Mouse (Mus musculus): ENCODE data around the gene Alkbh1. TPM values are rescaled to one million over a fixed set of nuclear protein-coding genes. Genes with fewer than 3 reads are reported as not detected.

Alkbh1 gene
- polyA plus RNA-seq, 1 experiment = 9.2 TPM

GRCm38 (mm10) chr12:87470263-87471136 is 26.7 kb upstream of the Alkbh1 start:
- no peak for TF ChIP-seq POLR2A (IDR thresholded peaks at IDR 0.05; ENCODE audit: low read depth, low read length)
- TF ChIP-seq CTCF (conservative IDR thresholded peaks at IDR 0.05; ENCODE audit: insufficient read depth, insufficient read length, low read depth, low read length) = no peak
- peak overlapping the region; percentile 38; the same call in 1 of the 2 replicates for H3K27ac ChIP-seq (ENCODE audit: insufficient read depth, low read depth, low read length)
- H3K4me3 ChIP-seq (ENCODE audit: insufficient read depth, low read depth, low read length) = peak overlapping the region; percentile 28; the same call in 1 of the 2 replicates
- no peak for DNase-seq
- no peaks in the 10 kb centered on the region for H3K27me3 ChIP-seq (replicated peaks; ENCODE audit: control insufficient read depth, insufficient read depth, low read length)
- WGBS = 62% methylated on average over 7 of the region's 7 CpGs
- peaks cover 9% of the 10 kb centered on the region for H3K4me1 ChIP-seq (ENCODE audit: control insufficient read depth, insufficient read depth, low read length)
- H3K36me3 ChIP-seq (ENCODE audit: control insufficient read depth, insufficient read depth, low read length) = peaks cover 6% of the 10 kb centered on the region; the same call in 1 of the 2 replicates

DNA sequence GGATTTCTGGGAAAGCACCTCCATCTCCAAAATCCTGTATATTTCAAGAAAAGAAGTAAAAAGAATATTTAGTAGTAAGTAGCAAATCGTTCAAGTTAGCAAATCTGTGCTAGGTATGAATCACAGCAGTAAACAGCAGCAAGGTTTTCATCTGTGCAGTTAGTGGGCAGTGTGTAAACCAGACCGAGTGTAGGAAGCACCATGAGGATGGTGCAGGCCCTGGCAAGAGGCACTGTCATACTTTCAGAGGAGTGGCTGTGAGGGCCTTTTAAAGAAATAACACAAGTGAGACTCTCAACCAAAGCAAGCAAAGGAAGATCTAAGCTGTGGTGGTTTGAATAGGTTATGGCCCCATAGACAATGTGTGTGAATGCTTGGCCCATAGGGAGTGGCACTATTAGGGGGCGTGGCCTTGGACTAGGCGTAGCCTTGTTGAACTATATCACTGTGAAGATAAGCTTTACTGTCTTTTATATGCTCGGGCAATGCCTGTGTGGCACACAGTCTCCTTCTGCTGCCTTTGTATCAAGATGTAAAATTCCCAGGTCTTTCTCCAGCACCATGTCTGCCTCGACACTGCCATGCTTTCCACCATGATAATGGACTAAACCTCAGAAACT is 21.0 kb upstream of the Alkbh1 start:
- Histone ChIP-seq H3K4me3 (ENCODE audit: insufficient read depth, low read depth, low read length) (no peak overlapping the region), H3K27me3 (replicated peaks; ENCODE audit: control insufficient read depth, insufficient read depth, low read length) (no peaks in the 10 kb centered on the region), H3K4me1 (ENCODE audit: control insufficient read depth, insufficient read depth, low read length) (no peaks in the 10 kb centered on the region; the same call in 1 of the 2 replicates), H3K36me3 (ENCODE audit: control insufficient read depth, insufficient read depth, low read length) (peaks cover 28% of the 10 kb centered on the region), H3K27ac (ENCODE audit: insufficient read depth, low read depth, low read length) (no peak overlapping the region)
- DNase-seq = no peak
- WGBS = 89% methylated on average over 6 of the region's 6 CpGs
- TF ChIP-seq POLR2A (IDR thresholded peaks at IDR 0.05; ENCODE audit: low read depth, low read length) (no peak), CTCF (conservative IDR thresholded peaks at IDR 0.05; ENCODE audit: insufficient read depth, insufficient read length, low read depth, low read length) (no peak)

DNA sequence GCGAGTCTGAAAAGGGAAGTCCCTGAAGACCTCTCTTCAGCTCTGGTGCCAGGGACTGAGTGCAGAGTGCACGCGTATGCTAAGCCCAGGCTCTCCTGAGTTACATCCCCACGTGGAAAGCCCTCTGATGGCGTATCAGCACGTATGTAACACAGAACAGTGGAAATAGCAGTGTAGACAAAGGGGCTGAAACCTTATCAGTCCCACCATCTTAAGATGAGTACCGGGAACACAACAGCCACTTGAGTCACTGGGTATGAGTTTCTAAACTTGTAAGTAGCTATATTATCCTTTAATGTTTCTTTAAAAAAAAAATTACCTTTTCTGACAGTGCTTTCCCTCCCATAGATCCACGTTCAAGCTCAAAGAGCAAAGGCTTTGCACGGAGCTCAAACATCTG is 5.6 kb upstream of the Alkbh1 start:
- TF ChIP-seq POLR2A (IDR thresholded peaks at IDR 0.05; ENCODE audit: low read depth, low read length) (no peak), CTCF (conservative IDR thresholded peaks at IDR 0.05; ENCODE audit: insufficient read depth, insufficient read length, low read depth, low read length) (no peak)
- no peak overlapping the region for H3K4me3 ChIP-seq (ENCODE audit: insufficient read depth, low read depth, low read length)
- H3K27ac ChIP-seq (ENCODE audit: insufficient read depth, low read depth, low read length) = no peak overlapping the region
- no peaks in the 10 kb centered on the region for H3K27me3 ChIP-seq (replicated peaks; ENCODE audit: control insufficient read depth, insufficient read depth, low read length)
- peaks cover 11% of the 10 kb centered on the region for H3K36me3 ChIP-seq (ENCODE audit: control insufficient read depth, insufficient read depth, low read length)
- H3K4me1 ChIP-seq (ENCODE audit: control insufficient read depth, insufficient read depth, low read length) = peaks cover 4% of the 10 kb centered on the region
- no peak for DNase-seq
- WGBS = 88% methylated on average over 9 of the region's 9 CpGs

GRCm38 (mm10) chr12:87444211-87444610 is 394 bp upstream of the Alkbh1 start:
- Histone ChIP-seq H3K4me3 (ENCODE audit: insufficient read depth, low read depth, low read length) (peak overlapping the region; percentile 99), H3K27me3 (replicated peaks; ENCODE audit: control insufficient read depth, insufficient read depth, low read length) (no peaks in the 10 kb centered on the region), H3K36me3 (ENCODE audit: control insufficient read depth, insufficient read depth, low read length) (peaks cover 1% of the 10 kb centered on the region; the same call in 1 of the 2 replicates), H3K27ac (ENCODE audit: insufficient read depth, low read depth, low read length) (0 out of 2 replicates have a peak overlapping the region, but pooled peaks have one; percentile 50), H3K4me1 (ENCODE audit: control insufficient read depth, insufficient read depth, low read length) (peaks cover 6% of the 10 kb centered on the region)
- 2% methylated on average over 16 of the region's 16 CpGs for WGBS
- peak; percentile 64 for DNase-seq
- no peak for TF ChIP-seq CTCF (conservative IDR thresholded peaks at IDR 0.05; ENCODE audit: insufficient read depth, insufficient read length, low read depth, low read length)
- TF ChIP-seq POLR2A (IDR thresholded peaks at IDR 0.05; ENCODE audit: low read depth, low read length) = no peak

GRCm38 (mm10) chr12:87443115-87443699 is 610 bp downstream of the Alkbh1 start:
- under 1% methylated on average over 33 of the region's 33 CpGs for WGBS
- no peak for DNase-seq
- peaks cover 4% of the 10 kb centered on the region; the same call in 1 of the 2 replicates for H3K36me3 ChIP-seq (ENCODE audit: control insufficient read depth, insufficient read depth, low read length)
- peak overlapping the region; percentile 99 for H3K4me3 ChIP-seq (ENCODE audit: insufficient read depth, low read depth, low read length)
- H3K27me3 ChIP-seq (replicated peaks; ENCODE audit: control insufficient read depth, insufficient read depth, low read length) = no peaks in the 10 kb centered on the region
- peaks cover 6% of the 10 kb centered on the region for H3K4me1 ChIP-seq (ENCODE audit: control insufficient read depth, insufficient read depth, low read length)
- no peak for TF ChIP-seq POLR2A (IDR thresholded peaks at IDR 0.05; ENCODE audit: low read depth, low read length)
- H3K27ac ChIP-seq (ENCODE audit: insufficient read depth, low read depth, low read length) = 0 out of 2 replicates have a peak overlapping the region, but pooled peaks have one; percentile 41

- no peak for DNase-seq
- H3K4me1 ChIP-seq (ENCODE audit: control insufficient read depth, insufficient read depth, low read length) = peaks cover 6% of the 10 kb centered on the region
- TF ChIP-seq POLR2A (IDR thresholded peaks at IDR 0.05; ENCODE audit: low read depth, low read length) (no peak), CTCF (conservative IDR thresholded peaks at IDR 0.05; ENCODE audit: insufficient read depth, insufficient read length, low read depth, low read length) (no peak)
- no peak overlapping the region for H3K27ac ChIP-seq (ENCODE audit: insufficient read depth, low read depth, low read length)
- H3K4me3 ChIP-seq (ENCODE audit: insufficient read depth, low read depth, low read length) = peak overlapping the region; percentile 99
- 11% methylated on average over 12 of the region's 12 CpGs for WGBS
- no peaks in the 10 kb centered on the region for H3K27me3 ChIP-seq (replicated peaks; ENCODE audit: control insufficient read depth, insufficient read depth, low read length)
- H3K36me3 ChIP-seq (ENCODE audit: control insufficient read depth, insufficient read depth, low read length) = peaks cover 7% of the 10 kb centered on the region
Measured at GRCm38 (mm10) chr12:87442177-87443114, 1.4 kb downstream of the Alkbh1 start.
